Mouse (Mus musculus) T-cell, adult 2 months (primary cell): ENCODE results near the gene Plau.

Experiments
- DNase-seq: peaks from one replicate; pipeline ENCODE4 v3.0.0; 2022; ENCODE audit warnings: low spot score

Plau gene

GRCm38 (mm10) chr14:20844671-20845576 is 8.5 kb downstream of the Plau start:
- DNase-seq: no peak

- peak; percentile 44 for DNase-seq
These were observed 9.2 kb downstream of the Plau start for GRCm38 (mm10) chr14:20845577-20846088.

GRCm38 (mm10) chr14:20846214-20846613 is 9.8 kb downstream of the Plau start:
- DNase-seq: peak; percentile 2

GRCm38 (mm10) chr14:20847637-20848129 is 11.2 kb downstream of the Plau start:
- DNase-seq: no peak

- no peak for DNase-seq
These were observed 13.3 kb downstream of the Plau start for GRCm38 (mm10) chr14:20849753-20850152.

GRCm38 (mm10) chr14:20850498-20850897 is 14.0 kb downstream of the Plau start:
- DNase-seq: no peak

- no peak for DNase-seq
These were observed 15.3 kb downstream of the Plau start for GRCm38 (mm10) chr14:20851776-20852175.

- no peak for DNase-seq
These were observed 24.7 kb downstream of the Plau start for GRCm38 (mm10) chr14:20861152-20861551.

- no peak for DNase-seq
These were observed 25.1 kb downstream of the Plau start for GRCm38 (mm10) chr14:20861559-20861958.

GRCm38 (mm10) chr14:20863306-20864065 is 27.0 kb downstream of the Plau start:
- DNase-seq: no peak

- DNase-seq: no peak
These were observed 27.7 kb downstream of the Plau start for GRCm38 (mm10) chr14:20864192-20864591.

- DNase-seq: no peak
These were observed 29.1 kb downstream of the Plau start for GRCm38 (mm10) chr14:20865604-20866003.

GRCm38 (mm10) chr14:20866365-20866764 is 29.9 kb downstream of the Plau start:
- DNase-seq: no peak

GRCm38 (mm10) chr14:20870110-20870509 is 33.6 kb downstream of the Plau start:
- DNase-seq: no peak

GRCm38 (mm10) chr14:20871495-20871894 is 35.0 kb downstream of the Plau start:
- no peak for DNase-seq

- DNase-seq: peak; percentile 74
These were observed 36.8 kb downstream of the Plau start for GRCm38 (mm10) chr14:20873307-20873706.

GRCm38 (mm10) chr14:20873931-20874330 is 37.5 kb downstream of the Plau start:
- no peak for DNase-seq

- no peak for DNase-seq
These were observed 48.2 kb downstream of the Plau start for GRCm38 (mm10) chr14:20884691-20885090.

GRCm38 (mm10) chr14:20885091-20885888 is 48.8 kb downstream of the Plau start:
- peak; percentile 75 for DNase-seq

- DNase-seq: peak; percentile 76
These were observed 49.8 kb downstream of the Plau start for GRCm38 (mm10) chr14:20886266-20886665.

- DNase-seq: no peak
These were observed 51.2 kb downstream of the Plau start for GRCm38 (mm10) chr14:20887541-20888085.
